In the genomic region with DNA sequence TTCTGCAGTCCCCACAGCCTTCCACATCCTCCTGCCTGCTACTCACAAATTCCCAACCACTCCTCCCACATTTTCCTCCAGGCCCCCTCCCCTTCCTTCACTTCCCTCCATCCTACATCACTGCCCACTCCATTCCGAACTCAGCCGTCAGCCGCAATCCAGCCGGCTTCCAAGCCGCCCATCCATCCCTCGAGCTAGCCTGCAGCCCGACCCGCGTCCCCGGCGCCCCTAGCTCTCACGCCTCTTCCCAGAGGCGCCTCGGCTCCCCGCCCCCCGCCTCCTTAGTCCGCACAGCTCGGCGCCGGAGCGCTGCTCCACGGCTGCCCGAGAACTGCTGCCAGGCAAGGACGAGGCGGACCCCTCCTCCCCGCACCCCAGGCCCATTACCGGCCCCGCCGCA, we compare ENCODE assay signal across 8 mouse cellular contexts. TPM values are rescaled to one million over a fixed set of nuclear protein-coding genes. Genes with fewer than 3 reads are reported as not detected.
DNase-seq lines count a peak whose midpoint lies in the region; ATAC-seq and TF ChIP-seq lines count a peak whose summit lies in the region.

No protein-coding gene starts in this region.

- no peak for TF ChIP-seq CTCF in spleen, adult 2 months (IDR thresholded peaks at IDR 0.05; ENCODE audit: extremely low read depth, insufficient read depth, insufficient read length, insufficient replicate concordance)

- no peak overlapping the region for H3K27ac ChIP-seq in spleen, adult 2 months (ENCODE audit: insufficient read depth, low read length)
- H3K27ac ChIP-seq in heart, embryonic 14.5 days (replicated peaks in 1 of 2; ENCODE audit: control insufficient read depth in 1 of 2, insufficient read depth in 1 of 2, low read depth in 2 of 2, low read length in 2 of 2) = peak overlapping the region; percentile 80 to 85
- H3K27ac ChIP-seq in limb, embryonic 15.5 days = peak overlapping the region; percentile 97
- peak overlapping the region; percentile 98 for H3K27ac ChIP-seq in neural tube, embryonic 14.5 days (ENCODE audit: low read depth, low read length)

- no peaks in the 10 kb centered on the region for H3K9me3 ChIP-seq in heart, embryonic 14.5 days (ENCODE audit: control insufficient read depth, low read length)
- H3K9me3 ChIP-seq in limb, embryonic 15.5 days = no peaks in the 10 kb centered on the region
- H3K9me3 ChIP-seq in neural tube, embryonic 14.5 days (ENCODE audit: control insufficient read depth, low read length) = no peaks in the 10 kb centered on the region

- no peaks in the 10 kb centered on the region for H3K36me3 ChIP-seq in spleen, adult 2 months (ENCODE audit: control insufficient read depth, insufficient read depth, low read length)
- H3K36me3 ChIP-seq in heart, embryonic 14.5 days (ENCODE audit: control insufficient read depth, insufficient read depth, low read length) = no peaks in the 10 kb centered on the region
- H3K36me3 ChIP-seq in limb, embryonic 15.5 days = no peaks in the 10 kb centered on the region
- H3K36me3 ChIP-seq in neural tube, embryonic 14.5 days (ENCODE audit: control insufficient read depth, insufficient read depth, low read length) = no peaks in the 10 kb centered on the region

- ATAC-seq in heart, embryonic 14.5 days (ENCODE audit: insufficient number of reproducible peaks, insufficient read depth, low FRiP score, low read depth) = peak; percentile 66
- ATAC-seq in limb, embryonic 15.5 days (ENCODE audit: insufficient number of reproducible peaks, low FRiP score, low TSS enrichment, low read depth) = peak; percentile 74
- peak; percentile 88 for ATAC-seq in neural tube, embryonic 14.5 days (ENCODE audit: low read depth)

- H3K9ac ChIP-seq in heart, embryonic 14.5 days (ENCODE audit: low read length) = peak overlapping the region; percentile 90
- peak overlapping the region; percentile 98 for H3K9ac ChIP-seq in limb, embryonic 15.5 days
- peak overlapping the region; percentile 99 for H3K9ac ChIP-seq in neural tube, embryonic 14.5 days (replicated peaks; ENCODE audit: low read depth, low read length)

- H3K4me1 ChIP-seq in spleen, adult 2 months (ENCODE audit: control insufficient read depth, insufficient read depth, insufficient read length) = peaks cover 4% of the 10 kb centered on the region; the same call in 1 of the 2 replicates
- peaks cover 18 to 42% of the 10 kb centered on the region in 2 experiments for H3K4me1 ChIP-seq in heart, embryonic 14.5 days (ENCODE audit: control insufficient read depth in 2 of 2, insufficient read depth in 2 of 2, low read length in 2 of 2)
- H3K4me1 ChIP-seq in limb, embryonic 15.5 days = peaks cover 35% of the 10 kb centered on the region
- H3K4me1 ChIP-seq in neural tube, embryonic 14.5 days (ENCODE audit: control insufficient read depth, insufficient read depth, low read length) = peaks cover 33% of the 10 kb centered on the region

- no peak for TF ChIP-seq POLR2A in spleen, adult 2 months (IDR thresholded peaks at IDR 0.05; ENCODE audit: low read depth, low read length)

- 0 out of 2 replicates have a peak, but pooled peaks cover 2% of the 10 kb centered on the region for H3K27me3 ChIP-seq in spleen, adult 2 months (ENCODE audit: control insufficient read depth, insufficient read depth, low read length)
- no peaks in the 10 kb centered on the region for H3K27me3 ChIP-seq in heart, embryonic 14.5 days (ENCODE audit: control insufficient read depth, insufficient read depth, low read length)
- no peaks in the 10 kb centered on the region for H3K27me3 ChIP-seq in limb, embryonic 15.5 days
- H3K27me3 ChIP-seq in neural tube, embryonic 14.5 days (ENCODE audit: control insufficient read depth, insufficient read depth, low read length) = no peaks in the 10 kb centered on the region

- peak overlapping the region; percentile 75 for H3K4me2 ChIP-seq in heart, embryonic 14.5 days (ENCODE audit: low read length)
- peak overlapping the region; percentile 70 for H3K4me2 ChIP-seq in limb, embryonic 15.5 days
- peak overlapping the region; percentile 87 for H3K4me2 ChIP-seq in neural tube, embryonic 14.5 days (ENCODE audit: low read depth, low read length)

- DNase-seq in embryo, embryonic 10 days (ENCODE audit: low spot score) = peak; percentile 71
- DNase-seq in embryo, embryonic 9.5 days (ENCODE audit: extremely low spot score) = no peak
- no peak for DNase-seq in spleen, adult 2 months (ENCODE audit: low read depth in 1 of 2, low spot score in 2 of 2)
- no peak for DNase-seq in spleen, postnatal 36 days (ENCODE audit: low spot score in 2 of 2)
- DNase-seq in ovary, adult 18-20 months (ENCODE audit: low spot score) = no peak

- H3K4me3 ChIP-seq in spleen, adult 2 months (ENCODE audit: extremely low read depth, insufficient read depth, insufficient read length) = peak overlapping the region; percentile 89
- peak overlapping the region; percentile 63 to 92 for H3K4me3 ChIP-seq in heart, embryonic 14.5 days (ENCODE audit: control insufficient read depth in 1 of 2, insufficient read depth in 1 of 2, low read depth in 1 of 2, low read length in 2 of 2)
- peak overlapping the region; percentile 84 for H3K4me3 ChIP-seq in limb, embryonic 15.5 days
- H3K4me3 ChIP-seq in neural tube, embryonic 14.5 days (ENCODE audit: low read depth, low read length) = peak overlapping the region; percentile 89

- under 1% methylated on average over 29 of the region's 29 CpGs for WGBS in spleen, adult 2 months
- 1% methylated on average over 29 of the region's 29 CpGs for WGBS in heart, embryonic 14.5 days
- under 1% methylated on average over 29 of the region's 29 CpGs for WGBS in limb, embryonic 15.5 days
- under 1% methylated on average over 29 of the region's 29 CpGs for WGBS in neural tube, embryonic 14.5 days

RNA-seq across cellular contexts. Expression of a gene that starts 0.6 kb away (rescaled TPM):
- polyA plus RNA-seq in spleen, adult 2 months (2012; rRNA removed) = 1.7 and 2.0 TPM in 2 replicates
- 7.8 and 8.1 TPM in 2 replicates for polyA plus RNA-seq in heart, embryonic 14.5 days (2014; fragmentation: Nextera tagmentation; extraction: Ambion mirVana)
- polyA plus RNA-seq in limb, embryonic 15.5 days (2015; fragmentation: Nextera tagmentation; extraction: Ambion mirVana) = 13.6 and 15.9 TPM in 2 replicates
- polyA plus RNA-seq in neural tube, embryonic 14.5 days (2014; fragmentation: Nextera tagmentation; extraction: Ambion mirVana) = 43.0 and 50.0 TPM in 2 replicates

RNA-seq across cellular contexts. Expression of a gene that starts 25.8 kb away (rescaled TPM):
- 35.4 and 41.9 TPM in 2 replicates for polyA plus RNA-seq in spleen, adult 2 months (2012; rRNA removed)
- 12.8 and 13.6 TPM in 2 replicates for polyA plus RNA-seq in heart, embryonic 14.5 days (2014; fragmentation: Nextera tagmentation; extraction: Ambion mirVana)
- 29.6 and 30.5 TPM in 2 replicates for polyA plus RNA-seq in limb, embryonic 15.5 days (2015; fragmentation: Nextera tagmentation; extraction: Ambion mirVana)
- polyA plus RNA-seq in neural tube, embryonic 14.5 days (2014; fragmentation: Nextera tagmentation; extraction: Ambion mirVana) = 56.7 and 62.5 TPM in 2 replicates

RNA-seq across cellular contexts. Expression of a gene that starts 57.2 kb away (rescaled TPM):
- 3.8 and 4.5 TPM in 2 replicates for polyA plus RNA-seq in spleen, adult 2 months (2012; rRNA removed)
- 17.1 and 19.9 TPM in 2 replicates for polyA plus RNA-seq in heart, embryonic 14.5 days (2014; fragmentation: Nextera tagmentation; extraction: Ambion mirVana)
- 24.9 and 25.4 TPM in 2 replicates for polyA plus RNA-seq in limb, embryonic 15.5 days (2015; fragmentation: Nextera tagmentation; extraction: Ambion mirVana)
- 32.0 and 33.4 TPM in 2 replicates for polyA plus RNA-seq in neural tube, embryonic 14.5 days (2014; fragmentation: Nextera tagmentation; extraction: Ambion mirVana)
